Mouse (Mus musculus): ENCODE results near the gene Nacc1.

GRCm38 (mm10) chr8:84716790-84717189, 29.1 kb upstream of the Nacc1 start:
- TF ChIP-seq CTCF (IDR thresholded peaks at IDR 0.05; ENCODE audit: extremely low read depth, insufficient read depth, low read length) (no peak), POLR2A (IDR thresholded peaks at IDR 0.05; ENCODE audit: extremely low read depth, insufficient read depth, low read length) (no peak)

Data from cortical plate, adult 2 months (tissue).